Mouse (Mus musculus): Measurements from ENCODE around the gene Cd177. TPM values are rescaled to one million over a fixed set of nuclear protein-coding genes. Genes with fewer than 3 reads are reported as not detected.

The Cd177 gene
- 52.7 and 64.3 TPM in 2 replicates for polyA plus RNA-seq (2012)

GRCm38 (mm10) chr7:24760211-24760610 lies at the start of gene Cd177:
Gene Cd177, minus strand, starts transcription at chr7:24760311.

DNA sequence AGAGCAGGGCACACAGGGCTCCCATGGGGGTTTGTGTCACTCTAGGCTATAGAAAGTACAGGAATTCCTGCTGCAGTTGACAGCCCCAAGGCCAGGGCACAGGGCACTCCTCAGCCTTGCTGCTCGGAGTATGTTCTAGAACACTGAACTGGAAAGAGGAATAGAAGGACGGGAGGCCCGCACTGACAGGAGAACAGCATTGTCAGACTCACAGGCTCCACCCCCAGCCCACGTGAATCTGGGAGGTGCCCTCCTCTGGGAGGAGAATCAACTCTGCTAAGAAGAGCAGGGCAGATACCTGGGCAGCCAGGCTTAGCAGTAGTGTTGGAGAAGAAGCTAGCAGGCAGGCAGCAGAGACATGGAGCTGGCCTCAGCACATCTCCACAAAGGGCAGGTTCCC lies 16.8 kb upstream of the Cd177 start, which contains the start of gene Ceacam10:
Ceacam10 (plus strand) TSS at position 289 of the 400 bp plus-strand sequence.

GRCm38 (mm10) chr7:24726808-24727207 lies 33.3 kb downstream of the Cd177 start, which contains the start of gene Gm4763:
Gene Gm4763, minus strand, starts transcription at chr7:24726908.

DNA sequence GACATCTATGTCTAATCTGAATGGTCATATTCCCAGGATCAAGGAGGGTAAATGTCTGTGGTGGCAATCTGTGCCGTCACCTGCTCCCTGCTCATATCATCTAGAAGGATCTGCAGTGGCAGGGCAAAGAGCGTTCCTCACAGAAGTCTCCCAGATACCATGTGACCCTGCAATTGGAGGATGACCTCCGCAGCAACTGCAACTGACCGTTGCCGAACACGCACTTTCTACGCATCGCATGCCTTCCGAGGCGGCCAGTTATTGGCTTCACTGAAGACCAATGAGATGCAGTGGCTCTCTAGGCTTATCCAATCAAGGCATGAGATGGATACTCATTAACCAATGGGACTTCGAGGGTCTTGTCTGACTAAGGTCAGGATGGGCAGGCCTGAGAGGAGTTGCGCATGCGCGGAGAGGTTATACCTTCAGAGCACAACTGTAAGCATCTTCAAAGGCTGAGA lies 51.2 kb downstream of the Cd177 start, which contains the start of gene BC049730:
BC049730 (plus strand) TSS at position 411 of the 461 bp plus-strand sequence.

Other genes with a start within 250 kb of the Cd177 start
- gene AC161166.1, start 247.9 kb downstream of the Cd177 start, polyA plus RNA-seq (2012), result not detected in 2 replicates
- gene Irgq, start 229.6 kb downstream of the Cd177 start, polyA plus RNA-seq (2012), result 7.8 and 9.6 TPM in 2 replicates
- not detected in 2 replicates for gene Pinlyp, start 214.2 kb downstream of the Cd177 start, polyA plus RNA-seq (2012)
- 169 and 206 TPM in 2 replicates for gene Xrcc1, start 214.0 kb downstream of the Cd177 start, polyA plus RNA-seq (2012)
- 35.2 and 53.0 TPM in 2 replicates for gene Ethe1, start 172.8 kb downstream of the Cd177 start, polyA plus RNA-seq (2012)
- gene Zfp575, start 172.7 kb downstream of the Cd177 start, polyA plus RNA-seq (2012), result 2.6 and 3.0 TPM in 2 replicates
- 35.9 and 44.5 TPM in 2 replicates for gene Phldb3, start 149.5 kb downstream of the Cd177 start, polyA plus RNA-seq (2012)
- gene Lypd3, start 123.8 kb downstream of the Cd177 start, polyA plus RNA-seq (2012), result 0.16 and 0.37 TPM in 2 replicates
- gene Tex101, start 83.6 kb downstream of the Cd177 start, polyA plus RNA-seq (2012), result not detected in 2 replicates
- gene BC049730, start 51.1 kb downstream of the Cd177 start, polyA plus RNA-seq (2012), result not detected in 2 replicates
- not detected in 2 replicates for gene Gm4763, start 33.4 kb downstream of the Cd177 start, polyA plus RNA-seq (2012)
- gene Ceacam10, start 16.9 kb upstream of the Cd177 start, polyA plus RNA-seq (2012), result 0.59 TPM in 1 of 2 replicates, not detected in the other
- 30.6 and 98.7 TPM in 2 replicates for gene Gm9844, start 101.9 kb upstream of the Cd177 start, polyA plus RNA-seq (2012)
- gene Lypd4, start 109.6 kb upstream of the Cd177 start, polyA plus RNA-seq (2012), result not detected in 2 replicates
- not detected in 2 replicates for gene Dmrtc2, start 109.7 kb upstream of the Cd177 start, polyA plus RNA-seq (2012)
- 3,485 and 4,048 TPM in 2 replicates for gene Rps19, start 124.1 kb upstream of the Cd177 start, polyA plus RNA-seq (2012)
- gene Cd79a, start 137.1 kb upstream of the Cd177 start, polyA plus RNA-seq (2012), result 11.7 and 31.8 TPM in 2 replicates
- gene Arhgef1, start 142.6 kb upstream of the Cd177 start, polyA plus RNA-seq (2012), result 592 and 679 TPM in 2 replicates
- gene Gm4881, start 184.2 kb upstream of the Cd177 start, polyA plus RNA-seq (2012), result not detected in 2 replicates
- gene Rabac1, start 212.4 kb upstream of the Cd177 start, polyA plus RNA-seq (2012), result 296 and 340 TPM in 2 replicates
- 78.9 and 103 TPM in 2 replicates for gene Atp1a3, start 245.6 kb upstream of the Cd177 start, polyA plus RNA-seq (2012)

Measured in megakaryocyte-erythroid progenitor cell, adult 5 weeks (primary cell).